Mouse (Mus musculus) ES-Bruce4 (cell line): Measurements from ENCODE around the gene Fam50a. TPM values are rescaled to one million over a fixed set of nuclear protein-coding genes. Genes with fewer than 3 reads are reported as not detected.

Experiments used
- H3K27ac ChIP-seq: 2 replicates; pipeline ENCODE4 v1.5.1; 2012; ENCODE audit warnings: low read length, inconsistent platforms; ENCODE audit not compliant: insufficient read depth
- H3K27me3 ChIP-seq: 2 replicates; pipeline ENCODE4 v1.6.1; 2012; ENCODE audit warnings: mild to moderate bottlenecking, low read length, inconsistent platforms; ENCODE audit not compliant: control insufficient read depth, poor library complexity, insufficient read depth, severe bottlenecking
- H3K36me3 ChIP-seq: 2 replicates; pipeline ENCODE4 v1.6.1; 2012; ENCODE audit warnings: inconsistent platforms, mild to moderate bottlenecking, low read length, moderate library complexity; ENCODE audit not compliant: control insufficient read depth, poor library complexity, insufficient read depth, severe bottlenecking
- H3K4me1 ChIP-seq: one replicate; pipeline ENCODE4 v1.8.1; 2011; ENCODE audit warnings: low read length; ENCODE audit not compliant: control insufficient read depth, insufficient read depth
- H3K4me3 ChIP-seq: 2 replicates; pipeline ENCODE4 v1.5.1; 2011; ENCODE audit warnings: low read depth, mild to moderate bottlenecking, low read length
- H3K9ac ChIP-seq: 2 replicates; pipeline ENCODE4 v1.6.1; 2012; ENCODE audit warnings: low read depth, mild to moderate bottlenecking, inconsistent platforms; ENCODE audit not compliant: poor library complexity, severe bottlenecking
- H3K9me3 ChIP-seq: replicated peaks from 2 replicates; pipeline ENCODE4 v1.6.1; 2012; ENCODE audit warnings: mild to moderate bottlenecking, low read length, inconsistent platforms; ENCODE audit not compliant: control insufficient read depth, poor library complexity, insufficient read depth, severe bottlenecking
- CTCF ChIP-seq: IDR thresholded peaks from one replicate; pipeline ENCODE4 v1.8.1; 2011; ENCODE audit warnings: low read depth, low read length
- EP300 ChIP-seq: IDR thresholded peaks from 2 replicates; pipeline ENCODE4 v1.6.1; 2011; ENCODE audit warnings: low read depth, low read length; ENCODE audit not compliant: insufficient read depth
- POLR2A ChIP-seq: IDR thresholded peaks from one replicate; pipeline ENCODE4 v1.8.1; 2011; ENCODE audit warnings: low read length; ENCODE audit not compliant: insufficient read depth
- polyA plus RNA-seq: library from polyadenylated mRNA; stranded (reverse); fragments of >200 nt; gene quantifications from 2 replicates; pipeline ENCODE4 v1.2.4, GENCODE M21; 2011; ENCODE audit warnings: low read depth; ENCODE audit not compliant: missing spikeins, insufficient read depth, insufficient read length

Gene Fam50a
- polyA plus RNA-seq, 1 experiment = 63.7 TPM

DNA sequence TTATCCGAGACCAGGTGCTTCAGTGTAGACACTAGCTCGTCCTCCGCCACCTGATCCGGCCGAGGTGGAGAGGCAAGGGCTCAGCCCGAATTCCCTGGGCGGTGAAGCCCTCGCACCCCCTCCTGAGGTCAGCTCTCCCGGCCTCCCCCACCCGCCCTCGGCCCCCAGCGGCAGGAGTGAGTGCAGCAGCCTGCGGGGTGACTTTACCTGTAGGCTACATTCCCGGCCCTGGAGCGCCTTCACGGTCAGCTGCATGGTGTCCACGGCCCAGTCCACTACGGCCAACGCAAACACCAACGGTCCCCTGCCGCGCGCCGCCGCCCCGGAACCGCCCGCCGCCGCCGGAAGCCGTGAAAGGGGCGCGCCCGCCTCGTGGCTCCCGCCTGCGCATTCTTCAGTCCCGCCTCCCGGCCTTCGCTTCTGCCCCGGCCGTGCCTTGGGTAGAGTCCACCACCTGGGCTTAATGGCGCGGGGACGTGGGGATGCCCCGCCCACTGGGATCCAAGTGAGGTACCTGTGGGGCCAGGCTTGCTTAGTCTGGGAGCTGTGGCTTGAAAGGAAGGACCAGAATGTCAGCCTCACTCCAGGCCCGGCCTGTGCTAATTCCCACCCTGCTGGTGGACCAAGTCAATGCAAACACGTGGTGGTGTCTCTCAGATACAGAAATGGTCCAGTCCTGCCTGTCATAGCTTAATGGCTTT is 55.5 kb downstream of the Fam50a start:
- H3K27me3 ChIP-seq = no peaks in the 10 kb centered on the region

More for the DNA sequence above, 55.5 kb downstream of the Fam50a start:
- Histone ChIP-seq H3K4me1 (no peaks in the 10 kb centered on the region), H3K9ac (peak overlapping the region; percentile 85), H3K9me3 (no peaks in the 10 kb centered on the region), H3K4me3 (peak overlapping the region; percentile 97), H3K36me3 (peaks cover 7% of the 10 kb centered on the region; the same call in 1 of the 2 replicates), H3K27ac (peak overlapping the region; percentile 3; the same call in 1 of the 2 replicates)
- TF ChIP-seq POLR2A = no peak
- TF ChIP-seq CTCF = no peak
- no peak for TF ChIP-seq EP300

Other genes with a start within 250 kb of the Fam50a start
- not detected in 2 replicates for gene Opn1mw, start 185.6 kb upstream of the Fam50a start, polyA plus RNA-seq
- 21.5 and 22.7 TPM in 2 replicates for gene Mecp2, start 177.7 kb upstream of the Fam50a start, polyA plus RNA-seq
- not detected in 2 replicates for gene Tex28, start 145.2 kb upstream of the Fam50a start, polyA plus RNA-seq
- not detected in 2 replicates for gene Tktl1, start 135.8 kb upstream of the Fam50a start, polyA plus RNA-seq
- gene Flna, start 63.2 kb upstream of the Fam50a start, polyA plus RNA-seq = 288 and 325 TPM in 2 replicates
- 154 and 169 TPM in 2 replicates for gene Emd, start 58.3 kb upstream of the Fam50a start, polyA plus RNA-seq
- gene Rpl10, start 42.2 kb upstream of the Fam50a start, polyA plus RNA-seq = 239 and 288 TPM in 2 replicates
- gene Taz, start 31.1 kb upstream of the Fam50a start, polyA plus RNA-seq = 27.6 and 30.5 TPM in 2 replicates
- gene Dnase1l1, start 30.7 kb upstream of the Fam50a start, polyA plus RNA-seq = 3.9 and 5.9 TPM in 2 replicates
- 74.7 and 75.7 TPM in 2 replicates for gene Atp6ap1, start 15.9 kb upstream of the Fam50a start, polyA plus RNA-seq
- gene Gdi1, start 8.0 kb upstream of the Fam50a start, polyA plus RNA-seq = 157 and 164 TPM in 2 replicates
- gene Plxna3, start 16.0 kb downstream of the Fam50a start, polyA plus RNA-seq = 9.1 and 10.5 TPM in 2 replicates
- 54.0 and 54.4 TPM in 2 replicates for gene Lage3, start 40.6 kb downstream of the Fam50a start, polyA plus RNA-seq
- 45.2 and 57.1 TPM in 2 replicates for gene Ubl4a, start 60.2 kb downstream of the Fam50a start, polyA plus RNA-seq
- 2.6 and 3.0 TPM in 2 replicates for gene Slc10a3, start 60.3 kb downstream of the Fam50a start, polyA plus RNA-seq
- 10.8 and 14.2 TPM in 2 replicates for gene Fam3a, start 80.2 kb downstream of the Fam50a start, polyA plus RNA-seq
- 16.4 and 20.5 TPM in 2 replicates for gene Ikbkg, start 80.3 kb downstream of the Fam50a start, polyA plus RNA-seq
- 35.0 and 37.0 TPM in 2 replicates for gene G6pdx, start 116.2 kb downstream of the Fam50a start, polyA plus RNA-seq
- gene Gm6880, start 168.4 kb downstream of the Fam50a start, polyA plus RNA-seq = not detected in 2 replicates